Mouse (Mus musculus) lung, postnatal 0 days (tissue): ENCODE measurements around the gene Higd1c.

Experiments
- CTCF ChIP-seq: IDR thresholded peaks from 2 replicates; pipeline ENCODE4 v1.5.1; 2016; ENCODE audit warnings: antibody characterized with exemption, mild to moderate bottlenecking
- EP300 ChIP-seq: IDR thresholded peaks from 2 replicates; pipeline ENCODE4 v1.6.1; 2016; ENCODE audit warnings: antibody characterized with exemption, mild to moderate bottlenecking, control low read depth

GRCm38 (mm10) chr15:100410918-100411672 is 46.8 kb downstream of the Higd1c start:
- TF ChIP-seq CTCF: no peak
- TF ChIP-seq EP300: no peak
